Mouse (Mus musculus) forebrain, embryonic 11.5 days (tissue): ENCODE measurements around the gene Bag1. TPM values are rescaled to one million over a fixed set of nuclear protein-coding genes. Genes with fewer than 3 reads are reported as not detected.

Experiments
- ATAC-seq: fragments of 200-750 bp; cut with Nextera tagmentation; replicated peaks from 2 replicates; pipeline ENCODE4 v1.8.0; 2017; ENCODE audit warnings: moderate TSS enrichment; ENCODE audit not compliant: low FRiP score
- DNase-seq: peaks from one replicate; pipeline ENCODE4 v3.0.0-alpha.2; 2017; ENCODE audit warnings: low spot score
- H3K27ac ChIP-seq: fragments of 300-500 bp; sonication (generic); 2 replicates; pipeline ENCODE4 v1.5.1; 2014; ENCODE audit warnings: low read depth, low read length
- H3K27me3 ChIP-seq: fragments of 300-500 bp; sonication (generic); 2 replicates; pipeline ENCODE4 v1.6.1; 2014; ENCODE audit warnings: mild to moderate bottlenecking, low read length, mixed read lengths; ENCODE audit not compliant: control insufficient read depth, insufficient read depth
- H3K36me3 ChIP-seq: fragments of 300-500 bp; sonication (generic); 2 replicates; pipeline ENCODE4 v1.6.1; 2014; ENCODE audit warnings: mild to moderate bottlenecking, low read length, moderate library complexity, mixed read lengths; ENCODE audit not compliant: control insufficient read depth, insufficient read depth
- H3K4me1 ChIP-seq: fragments of 300-500 bp; sonication (generic); replicated peaks from 2 replicates; pipeline ENCODE4 v1.6.1; 2014; ENCODE audit warnings: low read length, mixed read lengths; ENCODE audit not compliant: control insufficient read depth, insufficient read depth
- H3K4me2 ChIP-seq: fragments of 300-500 bp; sonication (generic); 2 replicates; pipeline ENCODE4 v1.6.1; 2014; ENCODE audit warnings: low read depth, mild to moderate bottlenecking, low read length, moderate library complexity, mixed read lengths; ENCODE audit not compliant: severe bottlenecking
- H3K4me3 ChIP-seq: fragments of 300-500 bp; sonication (generic); 2 replicates; pipeline ENCODE4 v1.5.1; 2014; ENCODE audit warnings: low read depth, low read length
- H3K9ac ChIP-seq: fragments of 300-500 bp; sonication (generic); 2 replicates; pipeline ENCODE4 v1.6.1; 2014; ENCODE audit warnings: low read length
- H3K9me3 ChIP-seq: fragments of 300-500 bp; sonication (generic); 2 replicates; pipeline ENCODE4 v1.6.1; 2016; ENCODE audit warnings: low read length, mixed read lengths; ENCODE audit not compliant: control insufficient read depth
- WGBS: fragments of 180-500 bp; shearing (Covaris S2); extraction: QIAGEN DNeasy Blood & Tissue Kit; methylation state at CpG from one replicate; pipeline ENCODE4 v1.1.7; 2014; 5-methylcytosine and 5-hydroxymethylcytosine counted together
- polyA plus RNA-seq: library from polyadenylated mRNA; unstranded; fragments of >200 nt; fragmentation: Nextera tagmentation; extraction: Ambion mirVana; gene quantifications from 2 replicates; pipeline ENCODE4 v1.2.1, GENCODE M21; 2014

Bag1 gene
- polyA plus RNA-seq, 1 experiment from 2014 or later = 227 TPM

- DNase-seq (no peak), ATAC-seq (no peak)
- 65% methylated on average over 20 of the region's 20 CpGs for WGBS
- H3K36me3 ChIP-seq = no peaks in the 10 kb centered on the region
- H3K4me1 ChIP-seq = no peaks in the 10 kb centered on the region
- H3K4me3 ChIP-seq = no peak overlapping the region
- no peaks in the 10 kb centered on the region for H3K27me3 ChIP-seq
- no peak overlapping the region for H3K4me2 ChIP-seq
- H3K9me3 ChIP-seq = no peaks in the 10 kb centered on the region
- H3K27ac ChIP-seq = no peak overlapping the region
- H3K9ac ChIP-seq = no peak overlapping the region
Measured at GRCm38 (mm10) chr4:40908261-40908969, 39.7 kb downstream of the Bag1 start.

- no peaks in the 10 kb centered on the region for H3K36me3 ChIP-seq
- no peak overlapping the region for H3K27ac ChIP-seq
- H3K9me3 ChIP-seq = no peaks in the 10 kb centered on the region
- no peaks in the 10 kb centered on the region for H3K27me3 ChIP-seq
- no peaks in the 10 kb centered on the region for H3K4me1 ChIP-seq
- H3K4me3 ChIP-seq = no peak overlapping the region
- ATAC-seq (no peak), DNase-seq (no peak)
- H3K4me2 ChIP-seq = no peak overlapping the region
- WGBS = 58% methylated on average over 1 of the region's 1 CpGs
- H3K9ac ChIP-seq = no peak overlapping the region
Measured at GRCm38 (mm10) chr4:40906298-40906697, 41.8 kb downstream of the Bag1 start.

GRCm38 (mm10) chr4:40900612-40901011 lies 47.5 kb downstream of the Bag1 start:
- Histone ChIP-seq H3K4me1 (no peaks in the 10 kb centered on the region), H3K9ac (no peak overlapping the region), H3K36me3 (no peaks in the 10 kb centered on the region), H3K4me3 (no peak overlapping the region), H3K27me3 (no peaks in the 10 kb centered on the region), H3K4me2 (no peak overlapping the region), H3K27ac (no peak overlapping the region), H3K9me3 (no peaks in the 10 kb centered on the region)
- ATAC-seq (no peak), DNase-seq (no peak)
- WGBS = 81% methylated on average over 4 of the region's 4 CpGs

GRCm38 (mm10) chr4:40900071-40900470 lies 48.0 kb downstream of the Bag1 start:
- 91% methylated on average over 3 of the region's 3 CpGs for WGBS
- DNase-seq (no peak), ATAC-seq (no peak)
- Histone ChIP-seq H3K4me3 (no peak overlapping the region), H3K27me3 (no peaks in the 10 kb centered on the region), H3K9me3 (no peaks in the 10 kb centered on the region), H3K4me2 (no peak overlapping the region), H3K4me1 (no peaks in the 10 kb centered on the region), H3K36me3 (no peaks in the 10 kb centered on the region), H3K27ac (no peak overlapping the region), H3K9ac (no peak overlapping the region)

- Histone ChIP-seq H3K4me1 (no peaks in the 10 kb centered on the region), H3K27me3 (no peaks in the 10 kb centered on the region)
Measured at GRCm38 (mm10) chr4:40899264-40899663, 48.8 kb downstream of the Bag1 start.

GRCm38 (mm10) chr4:40898476-40899044 lies 49.5 kb downstream of the Bag1 start:
- Histone ChIP-seq H3K4me3 (no peak overlapping the region), H3K4me1 (no peaks in the 10 kb centered on the region), H3K27ac (no peak overlapping the region), H3K9ac (no peak overlapping the region), H3K36me3 (no peaks in the 10 kb centered on the region), H3K4me2 (no peak overlapping the region), H3K9me3 (no peaks in the 10 kb centered on the region), H3K27me3 (no peaks in the 10 kb centered on the region)
- no peak for ATAC-seq
- 81% methylated on average over 6 of the region's 6 CpGs for WGBS
- DNase-seq = no peak

More at GRCm38 (mm10) chr4:40899264-40899663, 48.8 kb downstream of the Bag1 start:
- Histone ChIP-seq H3K9ac (no peak overlapping the region), H3K9me3 (no peaks in the 10 kb centered on the region), H3K27ac (no peak overlapping the region), H3K36me3 (no peaks in the 10 kb centered on the region), H3K4me2 (no peak overlapping the region), H3K4me3 (no peak overlapping the region)
- no peak for ATAC-seq
- DNase-seq = no peak
- WGBS = 62% methylated on average over 2 of the region's 2 CpGs

GRCm38 (mm10) chr4:40895646-40896045 lies 52.4 kb downstream of the Bag1 start:
- no peaks in the 10 kb centered on the region for H3K27me3 ChIP-seq
- no peak overlapping the region for H3K4me2 ChIP-seq
- H3K9ac ChIP-seq = no peak overlapping the region
- ATAC-seq = no peak
- WGBS = 91% methylated on average over 2 of the region's 2 CpGs
- no peak overlapping the region for H3K27ac ChIP-seq
- H3K4me3 ChIP-seq = no peak overlapping the region
- H3K36me3 ChIP-seq = no peaks in the 10 kb centered on the region
- H3K9me3 ChIP-seq = no peaks in the 10 kb centered on the region
- no peaks in the 10 kb centered on the region for H3K4me1 ChIP-seq
- no peak for DNase-seq

GRCm38 (mm10) chr4:40895118-40895517 lies 53.0 kb downstream of the Bag1 start:
- Histone ChIP-seq H3K9ac (no peak overlapping the region), H3K36me3 (no peaks in the 10 kb centered on the region), H3K4me1 (no peaks in the 10 kb centered on the region), H3K4me3 (no peak overlapping the region), H3K27me3 (no peaks in the 10 kb centered on the region), H3K9me3 (no peaks in the 10 kb centered on the region), H3K27ac (no peak overlapping the region), H3K4me2 (no peak overlapping the region)
- ATAC-seq = no peak
- DNase-seq = no peak
- WGBS = 96% methylated on average over 3 of the region's 3 CpGs

GRCm38 (mm10) chr4:40891206-40891605 lies 56.9 kb downstream of the Bag1 start:
- H3K27ac ChIP-seq = no peak overlapping the region
- WGBS = 80% methylated on average over 5 of the region's 5 CpGs
- no peaks in the 10 kb centered on the region for H3K36me3 ChIP-seq

More at GRCm38 (mm10) chr4:40891206-40891605, 56.9 kb downstream of the Bag1 start:
- ATAC-seq (no peak), DNase-seq (no peak)
- no peak overlapping the region for H3K4me3 ChIP-seq
- H3K9ac ChIP-seq = no peak overlapping the region
- no peaks in the 10 kb centered on the region for H3K9me3 ChIP-seq
- H3K4me1 ChIP-seq = no peaks in the 10 kb centered on the region
- no peaks in the 10 kb centered on the region for H3K27me3 ChIP-seq
- H3K4me2 ChIP-seq = no peak overlapping the region
